Mouse (Mus musculus) limb, embryonic 13.5 days (tissue): Measurements from ENCODE around the gene Nsd1. TPM values are rescaled to one million over a fixed set of nuclear protein-coding genes. Genes with fewer than 3 reads are reported as not detected.

Experiments
- ATAC-seq: fragments of 200-750 bp; cut with Nextera tagmentation; 2 replicates; pipeline ENCODE4 v1.8.0; 2017; ENCODE audit warnings: low read depth, moderate number of reproducible peaks, moderate TSS enrichment; ENCODE audit not compliant: low FRiP score
- H3K27ac ChIP-seq: fragments of 300-500 bp; sonication (generic); 2 replicates; pipeline ENCODE4 v1.5.1; 2015; ENCODE audit warnings: inconsistent platforms, mild to moderate bottlenecking, moderate library complexity
- H3K27me3 ChIP-seq: fragments of 300-500 bp; sonication (generic); 2 replicates; pipeline ENCODE4 v1.6.1; 2015; ENCODE audit warnings: mild to moderate bottlenecking, inconsistent platforms
- H3K36me3 ChIP-seq: fragments of 300-500 bp; sonication (generic); 2 replicates; pipeline ENCODE4 v1.6.1; 2015; ENCODE audit warnings: inconsistent platforms, mild to moderate bottlenecking, moderate library complexity
- H3K4me1 ChIP-seq: fragments of 300-500 bp; sonication (generic); 2 replicates; pipeline ENCODE4 v1.6.1; 2015; ENCODE audit warnings: inconsistent platforms
- H3K4me2 ChIP-seq: fragments of 300-500 bp; sonication (generic); replicated peaks from 2 replicates; pipeline ENCODE4 v1.6.1; 2015; ENCODE audit warnings: inconsistent platforms, mild to moderate bottlenecking, moderate library complexity
- H3K4me3 ChIP-seq: fragments of 300-500 bp; sonication (generic); 2 replicates; pipeline ENCODE4 v1.5.1; 2015; ENCODE audit warnings: moderate library complexity, mild to moderate bottlenecking, inconsistent platforms
- H3K9ac ChIP-seq: fragments of 300-500 bp; sonication (generic); 2 replicates; pipeline ENCODE4 v1.6.1; 2015; ENCODE audit warnings: mild to moderate bottlenecking, inconsistent platforms
- H3K9me3 ChIP-seq: fragments of 300-500 bp; sonication (generic); 2 replicates; pipeline ENCODE4 v1.6.1; 2016; ENCODE audit warnings: inconsistent platforms
- WGBS: fragments of 180-500 bp; shearing (Covaris S2); methylation state at CpG from one replicate; pipeline ENCODE4 v1.1.7; 2015; 5-methylcytosine and 5-hydroxymethylcytosine counted together
- polyA plus RNA-seq: library from polyadenylated mRNA; unstranded; fragments of >200 nt; fragmentation: Nextera tagmentation; extraction: Ambion mirVana; gene quantifications from 2 replicates; pipeline ENCODE4 v1.2.1, GENCODE M21; 2015

Gene Nsd1
- polyA plus RNA-seq, 1 experiment from 2014 or later: 82.4 TPM

DNA sequence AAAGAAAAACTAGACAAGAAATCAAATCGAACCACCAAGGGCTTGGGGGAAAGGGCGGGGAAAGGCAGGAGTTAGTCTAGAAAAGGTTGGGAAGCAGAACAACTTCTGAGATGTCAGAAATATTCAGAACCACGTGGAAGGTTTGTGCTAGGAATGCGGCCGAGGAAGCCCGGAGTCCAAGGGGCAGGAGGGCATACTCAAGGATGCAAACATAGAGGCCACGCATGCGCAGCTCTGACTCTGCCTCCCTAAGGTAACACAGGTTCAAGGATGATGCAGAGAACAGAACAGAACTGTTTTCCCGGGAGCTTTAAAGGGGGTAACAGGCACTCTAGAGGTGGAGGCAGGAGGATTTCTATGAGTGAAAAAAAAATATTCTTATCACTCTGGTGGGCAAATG is 5.8 kb upstream of the Nsd1 start:
- no peak for ATAC-seq
- no peak overlapping the region for H3K4me3 ChIP-seq
- H3K9ac ChIP-seq: no peak overlapping the region
- H3K4me1 ChIP-seq: no peaks in the 10 kb centered on the region
- H3K9me3 ChIP-seq: no peaks in the 10 kb centered on the region
- H3K4me2 ChIP-seq: no peak overlapping the region
- 79% methylated on average over 9 of the region's 9 CpGs for WGBS
- no peaks in the 10 kb centered on the region for H3K27me3 ChIP-seq
- H3K27ac ChIP-seq: no peak overlapping the region
- no peaks in the 10 kb centered on the region for H3K36me3 ChIP-seq

DNA sequence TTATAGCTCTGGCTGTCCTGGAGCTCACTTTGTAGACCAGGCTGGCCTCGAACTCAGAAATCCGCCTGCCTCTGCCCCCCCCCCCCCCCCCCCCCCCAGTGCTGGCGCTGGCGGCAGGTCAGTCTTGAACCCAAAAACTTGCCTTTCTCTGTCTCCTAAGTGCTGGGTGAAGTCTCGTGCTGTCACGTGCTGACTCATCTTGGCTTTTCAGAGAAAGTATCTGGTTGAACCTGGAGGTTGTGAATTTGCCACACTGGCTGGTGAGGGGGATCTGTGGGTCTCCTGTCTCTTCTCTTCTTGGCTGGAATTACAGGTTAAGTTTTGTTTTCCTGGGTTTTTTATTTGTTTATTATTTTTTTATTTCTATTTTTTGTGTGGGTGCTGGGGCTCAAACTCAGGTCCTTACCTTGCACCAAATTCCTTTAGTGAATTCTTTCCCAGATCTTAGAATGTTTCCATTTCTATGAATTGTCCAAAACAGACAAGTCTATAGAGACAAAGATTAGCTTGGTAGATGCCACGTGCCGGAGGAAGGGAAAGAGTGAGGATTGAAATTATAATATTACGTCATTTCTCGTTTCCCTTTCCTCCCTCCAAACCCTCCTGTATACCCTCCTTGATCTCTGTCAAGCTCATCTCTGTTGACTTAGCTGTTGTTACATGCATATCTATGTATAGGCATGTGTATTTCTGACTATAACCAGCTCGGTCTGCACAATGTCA is 4.8 kb upstream of the Nsd1 start:
- H3K4me1 ChIP-seq: peaks cover 9% of the 10 kb centered on the region
- no peak overlapping the region for H3K4me3 ChIP-seq
- no peak for ATAC-seq
- H3K36me3 ChIP-seq: no peaks in the 10 kb centered on the region
- no peaks in the 10 kb centered on the region for H3K9me3 ChIP-seq
- WGBS: 85% methylated on average over 9 of the region's 11 CpGs
- no peaks in the 10 kb centered on the region for H3K27me3 ChIP-seq
- H3K27ac ChIP-seq: no peak overlapping the region
- H3K4me2 ChIP-seq: no peak overlapping the region
- no peak overlapping the region for H3K9ac ChIP-seq

DNA sequence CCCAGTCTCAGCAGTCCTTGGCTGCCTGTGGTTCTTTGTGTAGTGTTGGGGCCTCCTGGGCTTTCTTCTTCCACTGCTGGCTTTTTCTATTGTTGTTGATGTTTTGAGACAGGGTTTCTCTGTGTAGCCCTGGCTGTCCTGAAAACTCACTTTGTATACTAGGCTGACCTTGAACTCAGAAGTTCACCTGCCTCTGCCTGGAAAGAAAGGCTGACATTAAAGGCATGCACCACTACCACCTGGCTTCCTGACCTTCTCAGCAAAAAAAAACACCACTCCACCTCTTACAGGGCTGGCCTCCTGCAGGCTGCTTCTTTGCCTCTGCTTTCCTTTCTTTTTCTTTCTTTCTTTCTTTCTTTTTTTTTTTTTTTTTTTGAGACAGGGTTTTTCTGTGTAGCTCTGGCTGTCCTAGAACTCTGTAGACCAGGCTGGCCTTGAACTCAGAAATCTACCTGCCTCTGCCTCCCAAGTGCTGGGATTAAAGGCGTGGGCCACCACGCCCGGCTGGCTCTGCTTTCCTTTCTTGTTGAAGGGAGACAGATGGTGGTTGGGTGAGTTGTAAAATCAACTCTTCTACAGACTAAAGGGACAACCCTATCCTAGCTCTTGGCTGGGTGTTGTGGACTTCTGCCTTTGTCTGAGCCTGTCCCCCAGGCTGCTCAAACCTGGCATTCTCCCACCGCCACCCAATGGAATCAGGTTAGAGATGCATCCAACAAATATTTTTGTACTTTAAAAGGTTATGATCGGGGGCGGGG is 4.0 kb upstream of the Nsd1 start:
- WGBS: 91% methylated on average over 6 of the region's 6 CpGs
- H3K9me3 ChIP-seq: no peaks in the 10 kb centered on the region
- H3K27ac ChIP-seq: no peak overlapping the region
- no peaks in the 10 kb centered on the region for H3K27me3 ChIP-seq
- no peak for ATAC-seq
- H3K4me1 ChIP-seq: peaks cover 12% of the 10 kb centered on the region
- no peak overlapping the region for H3K9ac ChIP-seq
- H3K36me3 ChIP-seq: no peaks in the 10 kb centered on the region
- no peak overlapping the region for H3K4me2 ChIP-seq
- H3K4me3 ChIP-seq: no peak overlapping the region

DNA sequence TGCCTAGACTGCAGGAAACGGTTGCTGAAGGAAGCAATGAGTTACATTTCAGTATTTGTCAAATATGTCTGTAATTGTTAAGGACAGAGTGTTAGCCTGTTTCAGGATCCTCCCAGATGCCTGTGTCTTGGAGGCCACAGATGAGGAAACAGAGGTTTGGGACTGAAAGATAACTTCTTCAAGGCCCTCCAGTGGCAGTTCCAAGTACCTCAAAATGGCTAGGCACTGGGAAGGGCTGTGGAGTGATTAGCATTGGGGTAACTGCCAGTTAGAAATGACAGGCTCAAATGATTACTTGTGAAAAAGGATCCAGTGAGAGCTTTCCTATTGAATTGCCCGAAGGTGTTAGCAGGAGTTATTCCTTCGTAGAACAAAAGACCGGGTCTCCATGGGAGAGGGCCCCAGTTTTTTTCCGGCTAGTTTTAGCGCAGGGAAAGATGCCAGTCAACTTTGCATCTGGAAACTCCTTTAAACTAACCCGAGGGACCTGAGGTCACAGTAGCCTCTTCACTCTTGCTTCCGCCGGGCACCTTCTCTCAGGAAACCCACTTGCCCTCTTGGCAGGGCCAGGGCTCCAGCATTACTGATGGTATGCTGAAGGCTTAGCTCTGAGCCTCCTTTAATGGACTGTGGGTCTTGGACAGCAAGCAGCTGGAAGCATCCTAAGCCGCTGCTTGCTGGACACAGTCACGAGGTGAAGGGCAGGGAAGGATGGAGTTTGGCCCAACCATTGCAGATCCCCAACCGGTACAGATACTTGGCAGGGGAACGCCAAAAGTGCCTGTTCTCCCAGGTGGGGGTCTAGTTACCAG is 539 bp upstream of the Nsd1 start:
- Histone ChIP-seq H3K4me2 (peak overlapping the region; percentile 68), H3K27me3 (no peaks in the 10 kb centered on the region), H3K36me3 (peaks cover 8% of the 10 kb centered on the region), H3K9me3 (no peaks in the 10 kb centered on the region), H3K9ac (no peak overlapping the region), H3K27ac (peak overlapping the region; percentile 99; the same call in 1 of the 2 replicates), H3K4me3 (no peak overlapping the region), H3K4me1 (peaks cover 25% of the 10 kb centered on the region)
- WGBS: 66% methylated on average over 13 of the region's 13 CpGs
- ATAC-seq: no peak

DNA sequence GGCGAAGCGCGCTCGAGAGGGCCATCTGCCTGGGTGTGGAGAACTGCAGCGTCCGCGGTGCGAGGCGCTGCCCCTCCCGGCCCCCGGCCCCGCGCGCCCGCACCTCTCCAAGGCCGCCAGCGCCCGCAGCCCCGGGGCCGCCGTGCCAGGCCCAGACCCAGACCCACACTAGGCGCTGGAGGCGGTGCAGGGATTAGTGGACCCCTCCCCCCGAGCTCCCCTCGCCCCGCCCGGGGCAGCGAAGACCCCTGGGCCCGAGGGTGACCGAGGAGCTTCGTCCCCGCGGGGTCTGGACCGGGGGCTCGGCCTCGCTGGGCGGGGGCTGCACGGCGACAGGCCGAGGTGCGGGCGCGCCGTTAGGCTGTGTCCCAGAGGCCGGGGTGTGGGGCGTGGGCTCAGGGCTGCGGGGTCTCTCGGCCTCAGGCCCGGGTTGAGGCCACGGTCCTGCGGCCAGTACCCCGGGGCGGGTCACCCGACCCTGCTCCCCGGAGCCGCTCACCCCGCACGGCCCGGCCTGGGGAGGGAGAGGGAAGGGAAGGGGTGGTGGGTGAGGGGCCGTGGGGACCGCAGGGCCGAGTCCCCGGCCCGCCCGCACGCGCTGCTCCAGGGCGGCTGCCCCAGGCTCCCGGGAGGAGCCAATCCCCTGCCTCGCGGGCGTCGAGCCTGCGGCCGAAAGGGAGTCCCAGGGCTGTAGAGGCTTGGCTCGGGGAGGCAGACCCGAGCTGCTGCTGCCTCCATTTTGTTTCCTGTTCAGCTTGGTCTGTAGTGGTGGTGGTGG is 800 bp downstream of the Nsd1 start:
- WGBS: under 1% methylated on average over 66 of the region's 77 CpGs
- H3K36me3 ChIP-seq: peaks cover 16% of the 10 kb centered on the region
- H3K27me3 ChIP-seq: no peaks in the 10 kb centered on the region
- H3K4me2 ChIP-seq: peak overlapping the region; percentile 68
- ATAC-seq: peak; percentile 16
- peak overlapping the region; percentile 99 for H3K27ac ChIP-seq
- peaks cover 37% of the 10 kb centered on the region for H3K4me1 ChIP-seq
- H3K9me3 ChIP-seq: no peaks in the 10 kb centered on the region
- H3K4me3 ChIP-seq: peak overlapping the region; percentile 81
- H3K9ac ChIP-seq: peak overlapping the region; percentile 93

DNA sequence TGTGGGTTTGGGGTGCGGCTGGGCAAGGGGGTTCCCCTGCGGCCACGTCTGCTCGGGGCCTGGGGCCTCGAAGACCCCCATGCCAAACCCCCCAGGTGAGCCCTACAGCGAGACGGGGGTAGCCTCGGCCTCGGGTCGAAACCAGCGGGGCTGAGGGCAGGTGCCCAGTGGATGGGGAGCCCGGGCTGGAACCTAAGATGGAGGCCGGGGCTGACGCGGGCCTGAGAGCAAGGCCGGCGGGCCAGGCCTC is 1.3 kb downstream of the Nsd1 start:
- no peaks in the 10 kb centered on the region for H3K27me3 ChIP-seq
- H3K4me3 ChIP-seq: peak overlapping the region; percentile 81
- no peaks in the 10 kb centered on the region for H3K9me3 ChIP-seq
- WGBS: under 1% methylated on average over 17 of the region's 17 CpGs
- peaks cover 21% of the 10 kb centered on the region for H3K36me3 ChIP-seq
- H3K4me2 ChIP-seq: peak overlapping the region; percentile 68
- H3K4me1 ChIP-seq: peaks cover 42% of the 10 kb centered on the region
- H3K27ac ChIP-seq: peak overlapping the region; percentile 99
- H3K9ac ChIP-seq: peak overlapping the region; percentile 93
- ATAC-seq: peak; percentile 68

DNA sequence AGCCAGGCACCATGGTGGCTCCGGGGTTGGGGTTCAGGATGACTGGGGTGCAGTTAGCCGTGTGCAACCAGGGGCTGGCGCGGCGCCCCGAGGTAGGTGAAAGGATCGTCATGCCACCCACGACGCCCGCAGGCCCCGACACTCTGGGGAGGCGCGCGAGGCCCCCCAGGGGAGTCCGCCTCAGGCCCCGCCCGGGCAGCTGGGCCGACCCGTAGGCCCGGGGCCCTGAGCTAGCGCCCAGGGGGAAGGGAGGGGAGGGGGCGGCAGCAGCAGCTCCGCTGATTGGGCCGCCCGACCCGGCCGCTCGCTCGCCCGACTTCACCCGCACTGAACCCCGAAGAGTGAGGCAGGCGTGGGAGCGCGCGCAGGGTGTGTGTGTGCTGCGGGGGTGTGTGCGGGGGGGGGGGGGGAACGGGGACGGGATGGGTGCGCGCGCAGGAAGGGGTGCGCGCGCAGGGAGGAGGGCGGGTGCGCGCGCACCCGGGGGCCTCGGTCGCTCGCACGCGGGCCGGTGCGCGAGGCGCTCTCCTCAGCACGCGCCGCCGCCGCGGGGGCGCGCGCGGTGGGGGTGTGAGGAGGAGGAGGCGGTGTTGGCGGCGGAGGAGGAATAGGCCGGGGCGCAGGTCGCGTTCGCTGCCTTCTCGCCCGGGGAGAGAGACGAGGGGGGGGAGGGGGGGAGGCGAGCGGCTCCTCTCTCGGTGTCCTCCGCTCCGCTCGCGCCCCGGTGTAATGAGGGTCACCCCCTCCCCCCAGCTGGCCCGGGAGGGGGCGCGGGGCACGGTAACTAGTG is 1.8 kb downstream of the Nsd1 start:
- peak overlapping the region; percentile 68 for H3K4me2 ChIP-seq
- H3K4me1 ChIP-seq: peaks cover 47% of the 10 kb centered on the region
- no peaks in the 10 kb centered on the region for H3K27me3 ChIP-seq
- H3K36me3 ChIP-seq: peaks cover 26% of the 10 kb centered on the region
- H3K4me3 ChIP-seq: peak overlapping the region; percentile 81
- WGBS: under 1% methylated on average over 37 of the region's 93 CpGs
- H3K9me3 ChIP-seq: no peaks in the 10 kb centered on the region
- peak overlapping the region; percentile 99 for H3K27ac ChIP-seq
- peak overlapping the region; percentile 95 for H3K9ac ChIP-seq
- peak; percentile 84 for ATAC-seq

DNA sequence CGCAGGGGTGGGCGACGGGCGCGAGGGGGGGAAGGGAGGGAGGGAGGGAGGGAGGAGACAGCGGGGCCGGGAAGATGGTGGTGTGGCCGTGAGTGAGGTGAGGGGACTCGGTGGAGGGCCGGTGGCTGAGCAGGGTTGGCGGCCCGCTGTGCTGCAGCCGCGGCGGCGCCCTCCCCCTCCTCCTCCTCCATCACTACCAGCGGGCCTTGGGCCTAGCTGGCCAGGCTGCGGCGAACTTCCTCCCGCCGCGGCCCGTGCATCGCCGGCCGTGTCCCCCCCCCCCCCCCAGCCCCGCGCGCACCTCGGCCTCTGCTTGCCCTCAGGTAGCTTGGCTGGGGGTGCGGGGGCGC is 2.4 kb downstream of the Nsd1 start:
- H3K36me3 ChIP-seq: peaks cover 32% of the 10 kb centered on the region
- H3K4me2 ChIP-seq: peak overlapping the region; percentile 68
- peak overlapping the region; percentile 99 for H3K27ac ChIP-seq
- no peaks in the 10 kb centered on the region for H3K27me3 ChIP-seq
- H3K9ac ChIP-seq: peak overlapping the region; percentile 95
- WGBS: 4% methylated on average over 8 of the region's 32 CpGs
- no peaks in the 10 kb centered on the region for H3K9me3 ChIP-seq
- peak; percentile 33 for ATAC-seq
- H3K4me3 ChIP-seq: peak overlapping the region; percentile 81
- H3K4me1 ChIP-seq: peaks cover 51% of the 10 kb centered on the region

DNA sequence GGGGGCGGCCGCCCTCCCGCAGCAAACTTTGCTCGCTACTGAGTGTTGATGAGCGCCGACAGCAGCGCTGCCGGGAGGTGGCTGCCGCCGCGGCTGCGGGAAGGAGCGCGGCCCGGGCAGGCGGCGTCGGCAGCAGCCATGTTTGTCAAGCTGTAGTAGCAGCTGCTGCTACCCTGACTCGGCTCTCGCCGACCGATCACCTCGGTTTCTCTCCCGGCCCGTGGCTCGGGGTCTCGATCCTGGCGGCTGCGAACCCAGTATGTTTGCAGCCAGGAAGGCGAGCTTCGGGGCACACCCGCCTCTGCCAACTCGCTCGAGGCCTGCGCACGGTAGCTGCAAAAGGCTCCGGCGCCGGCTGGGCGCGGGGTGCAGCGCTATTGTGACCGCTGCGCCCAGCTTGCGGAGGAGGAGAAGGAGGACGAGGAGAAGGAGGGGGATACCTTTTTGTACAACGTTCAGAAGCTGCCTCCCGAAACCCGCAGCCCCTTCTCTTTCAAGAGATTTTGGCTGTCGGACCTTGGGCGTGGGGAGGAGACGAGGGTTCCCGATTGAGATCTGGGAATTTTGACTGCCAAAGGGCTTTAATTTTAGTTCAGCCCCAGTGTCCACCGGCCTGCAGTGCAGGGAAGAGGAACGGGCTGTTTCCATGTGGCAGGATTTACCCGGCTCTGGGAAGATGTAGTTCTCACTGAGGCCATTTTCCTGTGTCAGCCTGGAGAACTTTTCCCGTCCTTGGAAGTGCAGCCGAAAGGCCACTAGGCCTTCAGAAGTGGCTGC is 3.0 kb downstream of the Nsd1 start:
- H3K4me1 ChIP-seq: peaks cover 55% of the 10 kb centered on the region
- H3K27me3 ChIP-seq: no peaks in the 10 kb centered on the region
- WGBS: under 1% methylated on average over 57 of the region's 58 CpGs
- peaks cover 37% of the 10 kb centered on the region for H3K36me3 ChIP-seq
- ATAC-seq: no peak
- H3K4me2 ChIP-seq: peak overlapping the region; percentile 68
- peak overlapping the region; percentile 81 for H3K4me3 ChIP-seq
- peak overlapping the region; percentile 95 for H3K9ac ChIP-seq
- H3K27ac ChIP-seq: peak overlapping the region; percentile 99
- H3K9me3 ChIP-seq: no peaks in the 10 kb centered on the region

DNA sequence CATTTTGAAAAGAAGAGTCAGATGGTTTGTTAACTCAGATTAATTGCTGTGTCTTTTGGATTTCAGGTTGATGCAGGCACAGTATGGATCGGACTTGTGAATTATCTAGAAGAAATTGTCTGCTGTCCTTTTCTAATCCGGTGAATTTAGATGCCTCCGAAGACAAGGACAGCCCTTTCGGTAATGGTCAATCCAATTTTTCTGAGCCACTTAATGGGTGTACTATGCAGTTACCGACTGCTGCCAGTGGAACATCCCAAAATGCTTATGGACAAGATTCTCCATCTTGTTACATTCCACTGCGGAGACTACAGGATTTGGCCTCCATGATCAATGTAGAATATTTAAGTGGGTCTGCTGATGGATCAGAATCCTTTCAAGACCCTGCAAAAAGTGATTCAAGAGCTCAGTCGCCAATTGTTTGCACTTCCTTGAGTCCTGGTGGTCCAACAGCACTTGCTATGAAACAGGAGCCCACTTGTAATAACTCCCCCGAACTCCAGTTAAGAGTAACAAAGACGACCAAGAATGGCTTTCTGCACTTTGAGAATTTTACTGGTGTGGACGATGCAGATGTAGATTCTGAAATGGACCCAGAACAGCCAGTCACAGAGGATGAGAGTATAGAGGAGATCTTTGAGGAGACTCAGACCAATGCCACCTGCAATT is 3.7 kb downstream of the Nsd1 start:
- WGBS: 55% methylated on average over 10 of the region's 10 CpGs
- H3K9ac ChIP-seq: peak overlapping the region; percentile 95
- peak overlapping the region; percentile 99 for H3K27ac ChIP-seq
- peak overlapping the region; percentile 81 for H3K4me3 ChIP-seq
- no peak for ATAC-seq
- peaks cover 44% of the 10 kb centered on the region for H3K36me3 ChIP-seq
- H3K9me3 ChIP-seq: no peaks in the 10 kb centered on the region
- H3K4me2 ChIP-seq: peak overlapping the region; percentile 68
- peaks cover 61% of the 10 kb centered on the region for H3K4me1 ChIP-seq
- H3K27me3 ChIP-seq: no peaks in the 10 kb centered on the region
